Mouse (Mus musculus): Measurements from ENCODE around the gene Ppp3cb.
"Not testable (repeated sequence)": the region's sequence is repeated elsewhere in the genome, so short reads cannot be mapped to it uniquely, and the experiment has no call there.

Ppp3cb gene

GRCm38 (mm10) chr14:20546415-20546814, at the start of gene Ppp3cb:
Gene Ppp3cb (minus strand): TSS chr14:20546573.
- DNase-seq (ENCODE audit: low read depth, low spot score): peak; percentile 98

DNA sequence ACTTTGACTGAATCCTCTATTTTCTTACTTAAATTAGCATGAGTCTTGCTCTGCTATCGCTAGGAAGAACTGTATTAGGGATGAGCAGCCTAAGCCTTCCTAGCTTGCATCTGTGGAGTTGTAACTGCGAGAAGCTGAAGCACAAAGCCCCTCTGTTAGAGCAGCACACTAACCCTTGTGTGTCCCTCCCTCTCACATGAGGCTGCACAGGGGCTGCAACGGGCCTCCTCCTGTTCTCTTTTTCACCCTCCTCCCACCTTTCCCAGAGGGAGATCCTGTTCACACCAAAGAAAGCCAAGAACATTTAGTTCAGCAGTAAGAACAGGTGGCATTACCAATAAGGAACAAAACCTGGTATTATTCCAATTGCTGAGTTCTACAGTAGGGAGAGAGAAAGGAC, 49.4 kb upstream of the Ppp3cb start:
- DNase-seq (ENCODE audit: low read depth, low spot score): no peak

DNA sequence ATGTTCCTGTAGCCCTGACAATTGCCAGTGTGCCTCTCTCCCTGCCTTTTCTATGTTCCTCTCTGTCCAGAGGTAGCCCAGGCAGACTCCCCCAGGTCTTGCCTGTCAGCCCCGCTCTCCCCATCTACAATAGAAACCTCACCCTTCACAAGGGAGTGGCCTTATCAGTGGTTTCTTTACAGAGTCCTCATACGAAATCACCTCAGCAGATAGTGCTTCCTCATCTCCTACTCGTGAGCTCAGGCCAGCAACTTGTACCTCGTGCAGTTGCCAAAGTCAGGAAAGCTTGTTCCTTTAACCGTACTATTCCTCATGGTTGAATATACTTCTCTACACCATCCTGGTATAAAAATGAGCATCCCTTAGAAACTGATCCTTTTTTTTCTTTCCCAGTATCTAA, 41.1 kb upstream of the Ppp3cb start:
- no peak for DNase-seq (ENCODE audit: low read depth, low spot score)

DNA sequence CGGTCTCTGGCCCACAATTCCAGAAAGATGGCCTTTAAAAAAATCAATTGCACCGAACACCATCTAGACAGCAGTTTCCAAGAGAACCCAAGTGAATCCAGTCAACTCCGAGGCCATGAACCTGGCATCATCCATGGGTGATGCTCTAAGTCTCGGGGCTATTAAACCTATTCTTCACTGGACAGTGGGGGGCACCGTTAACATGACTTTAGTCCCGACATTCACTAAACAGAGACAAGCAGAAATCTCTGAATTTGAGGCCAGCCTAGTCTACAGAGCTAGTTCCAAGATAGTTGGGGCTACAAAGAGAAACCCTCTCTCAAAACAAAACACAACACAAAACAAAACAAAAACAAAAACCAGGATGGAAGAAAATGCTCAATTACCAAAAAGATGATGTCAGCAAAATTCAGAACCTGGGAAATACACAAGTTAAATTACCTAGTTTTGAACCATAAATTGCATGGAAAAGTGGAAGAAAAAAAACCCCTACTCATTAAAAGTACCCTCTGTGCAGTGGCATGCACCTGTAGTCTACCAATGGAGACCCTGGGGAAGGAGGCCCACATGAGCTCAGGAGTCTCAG, 32.5 kb upstream of the Ppp3cb start:
- no peak for DNase-seq (ENCODE audit: low read depth, low spot score)

DNA sequence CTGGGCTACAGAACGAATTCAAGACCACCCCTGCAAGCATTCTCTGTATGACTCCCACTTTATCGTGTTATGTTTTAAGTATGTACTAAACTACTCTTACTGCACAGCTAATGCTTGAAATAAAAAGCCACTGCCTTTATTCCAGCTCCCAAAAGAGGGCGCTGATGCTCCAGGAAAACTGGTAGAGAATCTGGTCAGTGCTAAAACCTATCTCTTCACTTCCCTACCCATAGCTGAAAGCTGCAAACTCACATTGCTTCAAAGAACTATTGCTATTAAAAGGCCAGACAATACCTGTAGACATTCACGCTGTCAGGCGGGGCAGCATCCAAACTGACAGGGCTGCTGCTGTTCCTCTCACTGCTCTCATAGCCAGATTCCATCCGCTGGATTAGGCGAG, 29.8 kb upstream of the Ppp3cb start:
- DNase-seq (ENCODE audit: low read depth, low spot score): peak; percentile 73

DNA sequence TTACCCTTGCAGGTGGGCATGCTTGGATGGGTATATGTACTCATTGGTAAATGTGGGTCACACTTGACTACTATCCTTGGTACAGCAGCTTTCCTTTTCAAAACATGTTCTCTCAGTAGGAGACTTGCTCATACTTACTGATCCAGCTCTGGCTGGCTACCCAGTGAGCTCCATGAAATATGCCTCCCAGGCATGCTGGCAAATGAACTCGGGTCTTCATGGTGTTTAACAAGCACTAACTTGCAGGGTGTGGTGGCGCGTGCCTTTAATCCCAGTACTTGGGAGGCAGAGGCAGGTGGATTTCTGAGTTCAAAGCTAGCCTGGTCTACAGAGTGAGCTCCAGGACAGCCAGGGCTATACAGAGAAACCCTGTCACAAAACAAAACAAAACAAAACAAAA, 26.8 kb upstream of the Ppp3cb start:
- not testable (repeated sequence) for DNase-seq (ENCODE audit: low read depth, low spot score)

- DNase-seq (ENCODE audit: low read depth, low spot score): no peak
Measured at GRCm38 (mm10) chr14:20565256-20566021, 19.1 kb upstream of the Ppp3cb start.

DNA sequence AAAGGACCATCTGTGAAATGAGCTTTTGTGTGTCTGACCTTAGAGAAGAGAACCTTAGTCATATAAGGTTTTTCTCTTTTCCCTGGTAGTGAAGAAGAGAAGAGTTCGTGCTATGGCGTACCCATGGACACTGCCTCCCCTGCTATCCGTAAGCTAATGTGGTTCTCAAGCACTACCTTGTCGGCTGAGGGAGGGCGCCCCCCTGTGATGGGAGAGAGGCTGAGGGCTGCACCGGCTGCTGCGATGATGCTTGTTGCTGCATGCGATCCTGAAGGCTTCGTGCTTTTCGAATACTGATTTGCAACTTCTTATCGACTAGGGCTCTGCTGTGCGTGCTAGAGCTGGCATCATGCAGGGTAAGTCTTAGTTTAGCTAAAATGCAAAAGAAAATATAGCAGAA, 18.3 kb upstream of the Ppp3cb start:
- DNase-seq (ENCODE audit: low read depth, low spot score): peak; percentile 28

- no peak for DNase-seq (ENCODE audit: low read depth, low spot score)
Measured at GRCm38 (mm10) chr14:20561897-20562296, 15.5 kb upstream of the Ppp3cb start.

DNA sequence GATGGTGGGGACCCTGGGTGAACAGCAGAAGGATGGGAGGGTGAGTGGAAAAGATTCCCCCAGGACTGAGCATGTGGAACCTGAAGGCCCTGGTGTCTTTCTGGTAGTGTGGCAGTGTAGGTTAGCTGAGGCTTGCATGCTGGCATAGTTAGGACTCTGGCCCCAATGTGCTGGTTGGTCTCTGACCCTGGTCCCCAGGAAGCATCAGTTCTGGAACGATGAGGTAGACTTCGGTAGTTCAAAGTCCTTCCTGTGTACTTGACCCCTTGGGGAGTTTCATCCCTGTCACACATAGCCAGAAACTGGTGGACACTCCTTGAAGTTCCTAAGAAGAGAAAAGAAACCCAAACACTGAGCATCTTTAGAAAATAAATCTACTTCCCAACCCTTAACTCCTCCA, 3.8 kb upstream of the Ppp3cb start:
- no peak for DNase-seq (ENCODE audit: low read depth, low spot score)

- DNase-seq (ENCODE audit: low read depth, low spot score): peak; percentile 95
Measured at GRCm38 (mm10) chr14:20545529-20546331, 643 bp downstream of the Ppp3cb start.

- no peak for DNase-seq (ENCODE audit: low read depth, low spot score)
Measured at GRCm38 (mm10) chr14:20544467-20545411, 1.6 kb downstream of the Ppp3cb start.

DNA sequence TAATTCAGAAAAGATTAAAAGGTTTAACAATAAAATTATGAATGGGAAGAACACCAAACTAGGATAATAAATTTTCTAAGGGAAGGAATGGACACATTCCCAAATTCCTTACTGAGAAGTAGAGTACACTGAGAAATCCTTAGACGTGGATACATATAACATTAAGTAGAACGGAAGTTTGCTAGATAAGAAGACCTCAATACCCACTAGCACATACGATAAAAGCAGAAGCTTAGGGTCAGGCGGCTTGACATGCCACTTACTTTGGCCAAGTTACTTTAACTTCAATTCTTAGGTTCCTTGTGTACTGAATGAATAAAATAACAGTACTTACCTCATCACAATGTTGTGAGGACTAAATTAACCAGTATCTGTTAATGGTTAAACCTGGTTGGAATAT, 16.7 kb downstream of the Ppp3cb start:
- DNase-seq (ENCODE audit: low read depth, low spot score): no peak

- no peak for DNase-seq (ENCODE audit: low read depth, low spot score)
Measured at GRCm38 (mm10) chr14:20520179-20520578, 26.2 kb downstream of the Ppp3cb start.

DNA sequence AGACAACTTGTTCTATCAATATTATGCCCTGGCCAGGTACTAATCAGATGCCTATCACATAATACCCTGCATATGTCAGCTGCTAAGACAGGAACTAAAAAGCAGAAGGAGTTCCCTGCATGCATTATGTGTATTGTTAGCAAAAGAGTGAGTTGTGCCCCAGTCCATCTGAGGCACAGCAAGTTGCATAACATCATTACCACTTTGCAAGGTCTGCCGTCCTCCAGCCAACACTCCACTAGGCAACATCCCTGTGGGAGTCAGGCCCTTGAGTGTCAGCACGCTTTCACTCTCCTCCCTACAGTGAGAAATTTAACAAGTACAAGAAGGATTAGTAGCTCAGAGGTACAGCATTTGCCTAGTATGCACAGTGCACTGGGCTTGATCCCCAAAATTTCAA, 37.9 kb downstream of the Ppp3cb start:
- DNase-seq (ENCODE audit: low read depth, low spot score): no peak

DNA sequence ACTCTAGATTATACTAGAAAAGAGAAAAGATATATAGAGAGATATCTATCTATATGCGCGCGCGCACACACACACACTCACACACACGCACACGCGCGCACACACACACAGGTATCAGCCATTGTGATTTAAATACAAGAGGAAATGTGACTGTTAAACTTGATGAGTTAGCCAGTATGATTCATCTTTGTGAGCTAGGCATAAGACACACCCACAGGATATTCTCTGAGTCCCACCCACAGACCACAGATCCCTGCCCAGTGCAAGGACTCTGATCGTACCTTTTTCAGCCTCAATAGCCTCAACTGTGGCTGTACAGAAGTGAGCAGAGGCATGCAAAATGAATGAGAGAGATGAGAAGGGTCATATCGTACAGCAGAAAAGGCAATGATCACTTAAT, 43.4 kb downstream of the Ppp3cb start:
- DNase-seq (ENCODE audit: low read depth, low spot score): peak; percentile 9

GRCm38 (mm10) chr14:20499982-20500381, 46.4 kb downstream of the Ppp3cb start:
- no peak for DNase-seq (ENCODE audit: low read depth, low spot score)

- no peak for DNase-seq (ENCODE audit: low read depth, low spot score)
Measured at GRCm38 (mm10) chr14:20496603-20497002, 49.8 kb downstream of the Ppp3cb start, which contains the start of gene Mss51. Gene Mss51 (minus strand): TSS chr14:20496901.

DNA sequence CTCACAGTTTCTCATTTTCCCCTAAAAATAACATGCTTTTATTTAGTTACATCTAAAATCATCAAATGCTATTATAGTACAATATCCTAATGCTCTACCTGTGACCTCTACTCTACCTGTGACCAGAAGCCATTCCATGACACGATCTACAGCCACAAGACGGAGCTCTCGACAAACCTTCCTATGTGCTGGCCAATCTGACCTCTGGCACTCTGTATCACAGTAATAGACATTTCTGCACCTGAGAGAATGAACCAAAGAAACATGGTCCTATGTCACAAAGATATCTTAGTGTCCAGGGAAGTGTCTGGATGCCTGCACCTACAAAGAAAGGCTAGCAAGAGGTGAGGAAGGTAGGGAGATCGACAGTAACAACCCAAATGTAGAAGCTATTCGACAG, 60.3 kb downstream of the Ppp3cb start:
- DNase-seq (ENCODE audit: low read depth, low spot score): no peak

- no peak for DNase-seq (ENCODE audit: low read depth, low spot score)
Measured at GRCm38 (mm10) chr14:20482051-20482751, 64.2 kb downstream of the Ppp3cb start.

DNA sequence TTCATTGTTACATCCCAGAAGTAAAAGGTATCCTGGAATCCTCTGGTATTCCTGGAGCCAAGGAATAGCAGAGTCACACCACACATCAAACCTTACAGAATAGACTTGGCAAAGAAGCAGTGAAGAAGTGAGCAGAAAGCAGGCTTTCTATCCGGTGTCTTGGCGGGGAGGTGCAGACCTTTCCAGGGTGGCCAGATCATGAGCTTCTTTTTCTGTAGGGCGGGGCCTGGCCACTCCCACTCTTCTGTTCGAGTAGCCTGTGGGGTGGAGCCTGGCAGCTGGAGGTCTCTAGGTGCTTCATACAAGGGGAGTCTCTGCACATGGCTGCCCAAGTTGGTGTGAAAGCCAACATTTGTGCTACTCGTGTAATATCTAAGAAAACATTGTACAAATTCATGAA, 65.2 kb downstream of the Ppp3cb start:
- DNase-seq (ENCODE audit: low read depth, low spot score): peak; percentile 80

All from ZHBTc4 (cell line).